Mouse (Mus musculus) olfactory bulb, adult 2 months (tissue): Measurements from ENCODE around the gene Rbm8a.
"Not testable (repeated sequence)": the region's sequence is repeated elsewhere in the genome, so short reads cannot be mapped to it uniquely, and the experiment has no call there.

ENCODE experiments used
- CTCF ChIP-seq: fragments of 200-500 bp; IDR thresholded peaks from 2 replicates; pipeline ENCODE4 v1.5.1; 2012; ENCODE audit warnings: low read depth, mild to moderate bottlenecking, low read length, moderate library complexity; ENCODE audit not compliant: insufficient read depth
- POLR2A ChIP-seq: fragments of 200-500 bp; IDR thresholded peaks from 2 replicates; pipeline ENCODE4 v1.6.1; 2012; ENCODE audit warnings: mild to moderate bottlenecking, low read depth, low read length, moderate library complexity; ENCODE audit not compliant: insufficient read depth

- TF ChIP-seq POLR2A, CTCF: not testable (repeated sequence)
Measured at GRCm38 (mm10) chr3:96665732-96666363, 36.1 kb downstream of the Rbm8a start.
